Mouse (Mus musculus): ENCODE measurements around the gene Pnmal2. TPM values are rescaled to one million over a fixed set of nuclear protein-coding genes. Genes with fewer than 3 reads are reported as not detected.

Gene Pnmal2
- polyA plus RNA-seq (2012; ENCODE audit: insufficient read depth, insufficient read length, missing spikeins): not detected in 2 replicates

GRCm38 (mm10) chr7:16944061-16944807 is at the start of gene Pnmal2:
Pnmal2 (plus strand) TSS chr7:16944682.
- H3K27ac ChIP-seq (replicated peaks; ENCODE audit: low read depth, low read length): no peak within 1 kb of the TSS
- H3K4me3 ChIP-seq (ENCODE audit: insufficient read depth, low read depth, low read length): peak within 1 kb of the TSS; percentile 53
- H3K4me1 ChIP-seq (ENCODE audit: control insufficient read depth, insufficient read depth, insufficient read length, low read length): no peaks in the 10 kb centered on the region

GRCm38 (mm10) chr7:16895000-16895399 is 49.5 kb upstream of the Pnmal2 start:
- Histone ChIP-seq H3K4me3 (ENCODE audit: insufficient read depth, low read depth, low read length) (no peak overlapping the region), H3K27ac (replicated peaks; ENCODE audit: low read depth, low read length) (no peak overlapping the region), H3K4me1 (ENCODE audit: control insufficient read depth, insufficient read depth, insufficient read length, low read length) (no peaks in the 10 kb centered on the region)

DNA sequence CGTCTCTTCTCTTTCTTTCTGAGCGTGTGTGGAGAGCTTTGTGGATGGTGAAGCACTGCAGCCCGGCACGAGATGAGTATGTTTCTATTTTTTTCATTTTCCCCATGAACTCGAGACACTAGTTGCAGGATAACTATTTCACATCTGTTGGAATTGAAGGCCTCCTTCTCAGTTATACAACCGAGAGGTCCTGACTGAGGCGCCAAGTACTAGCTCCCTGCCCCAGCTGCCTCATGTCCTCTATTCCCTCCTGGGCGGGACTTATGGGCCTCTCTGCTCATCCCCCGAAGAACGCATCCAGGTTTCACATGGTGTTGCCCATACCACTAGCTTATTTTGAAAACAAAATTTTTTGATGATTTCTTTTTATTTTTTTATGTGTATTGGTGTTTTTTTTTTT is 49.0 kb upstream of the Pnmal2 start:
- Histone ChIP-seq H3K4me3 (ENCODE audit: insufficient read depth, low read depth, low read length) (no peak overlapping the region), H3K4me1 (ENCODE audit: control insufficient read depth, insufficient read depth, insufficient read length, low read length) (no peaks in the 10 kb centered on the region), H3K27ac (replicated peaks; ENCODE audit: low read depth, low read length) (no peak overlapping the region)

DNA sequence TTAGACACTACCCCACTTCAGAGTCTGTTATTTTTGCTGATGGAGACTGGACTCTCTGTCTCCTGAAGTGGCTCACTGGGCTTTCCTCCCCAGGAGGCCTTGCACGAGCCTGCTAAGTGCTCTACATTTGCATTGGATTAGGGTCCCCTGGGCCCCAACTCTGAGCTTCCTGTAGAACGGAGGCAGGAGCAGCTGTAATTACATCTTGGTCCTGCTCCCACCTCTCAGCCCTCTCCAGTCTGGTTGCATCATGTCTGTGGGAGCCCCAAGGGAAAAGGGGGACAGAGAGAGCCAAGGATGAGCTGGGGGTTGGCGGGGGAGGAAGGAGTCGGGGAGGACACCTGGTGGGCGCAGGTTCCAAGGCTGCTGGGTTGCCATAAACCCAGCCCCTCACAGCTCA is 44.0 kb upstream of the Pnmal2 start:
- no peak overlapping the region for H3K4me3 ChIP-seq (ENCODE audit: insufficient read depth, low read depth, low read length)
- H3K4me1 ChIP-seq (ENCODE audit: control insufficient read depth, insufficient read depth, insufficient read length, low read length): peaks cover 1% of the 10 kb centered on the region; the same call in 1 of the 2 replicates
- no peak overlapping the region for H3K27ac ChIP-seq (replicated peaks; ENCODE audit: low read depth, low read length)

DNA sequence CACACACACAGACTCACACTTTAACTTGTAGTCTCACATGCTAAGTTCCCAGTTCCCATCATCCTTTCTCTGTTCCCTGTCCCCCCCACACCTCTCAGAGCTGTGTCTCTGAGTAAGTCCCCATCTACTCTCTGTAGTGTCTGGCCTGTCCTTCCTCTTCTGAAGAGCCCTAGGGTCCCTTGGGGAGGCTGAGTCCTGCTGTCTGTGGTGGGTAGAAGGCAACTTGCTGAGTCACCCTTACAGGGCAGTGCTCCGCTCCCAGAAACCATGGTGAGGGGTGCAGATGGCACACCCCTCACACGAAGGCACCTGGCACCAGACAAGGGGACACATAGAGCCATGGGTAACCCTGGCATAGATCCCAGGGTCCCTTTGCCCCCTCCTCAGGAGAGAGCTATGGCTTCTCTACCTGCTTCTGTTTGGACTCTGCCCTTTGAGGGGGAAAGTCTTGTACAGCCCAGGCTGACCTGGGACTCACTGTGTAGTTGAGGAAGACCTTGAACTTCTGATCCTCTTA is 41.0 kb upstream of the Pnmal2 start:
- no peak overlapping the region for H3K4me3 ChIP-seq (ENCODE audit: insufficient read depth, low read depth, low read length)
- peaks cover 3% of the 10 kb centered on the region; the same call in 1 of the 2 replicates for H3K4me1 ChIP-seq (ENCODE audit: control insufficient read depth, insufficient read depth, insufficient read length, low read length)
- no peak overlapping the region for H3K27ac ChIP-seq (replicated peaks; ENCODE audit: low read depth, low read length)

GRCm38 (mm10) chr7:16904120-16904675 is 40.3 kb upstream of the Pnmal2 start:
- H3K4me1 ChIP-seq (ENCODE audit: control insufficient read depth, insufficient read depth, insufficient read length, low read length): peaks cover 3% of the 10 kb centered on the region; the same call in 1 of the 2 replicates
- no peak overlapping the region for H3K4me3 ChIP-seq (ENCODE audit: insufficient read depth, low read depth, low read length)
- no peak overlapping the region for H3K27ac ChIP-seq (replicated peaks; ENCODE audit: low read depth, low read length)

- Histone ChIP-seq H3K4me3 (ENCODE audit: insufficient read depth, low read depth, low read length) (no peak overlapping the region), H3K27ac (replicated peaks; ENCODE audit: low read depth, low read length) (peak overlapping the region; percentile 70), H3K4me1 (ENCODE audit: control insufficient read depth, insufficient read depth, insufficient read length, low read length) (peaks cover 3% of the 10 kb centered on the region; the same call in 1 of the 2 replicates)
These were observed 38.9 kb upstream of the Pnmal2 start for GRCm38 (mm10) chr7:16905491-16906021.

GRCm38 (mm10) chr7:16906281-16906680 is 38.2 kb upstream of the Pnmal2 start, which contains the start of gene Ptgir:
Ptgir (plus strand) TSS chr7:16906490.
- Histone ChIP-seq H3K27ac (replicated peaks; ENCODE audit: low read depth, low read length) (peak within 1 kb of the TSS; percentile 70), H3K4me1 (ENCODE audit: control insufficient read depth, insufficient read depth, insufficient read length, low read length) (peaks cover 3% of the 10 kb centered on the region; the same call in 1 of the 2 replicates), H3K4me3 (ENCODE audit: insufficient read depth, low read depth, low read length) (peak within 1 kb of the TSS; percentile 45)

GRCm38 (mm10) chr7:16906889-16907559 is 37.5 kb upstream of the Pnmal2 start:
- Histone ChIP-seq H3K4me3 (ENCODE audit: insufficient read depth, low read depth, low read length) (peak overlapping the region; percentile 45), H3K27ac (replicated peaks; ENCODE audit: low read depth, low read length) (peak overlapping the region; percentile 35; the same call in 1 of the 2 replicates), H3K4me1 (ENCODE audit: control insufficient read depth, insufficient read depth, insufficient read length, low read length) (peaks cover 3% of the 10 kb centered on the region; the same call in 1 of the 2 replicates)

GRCm38 (mm10) chr7:16907842-16908241 is 36.6 kb upstream of the Pnmal2 start:
- 0 out of 2 replicates have a peak overlapping the region, but pooled peaks have one; percentile 1 for H3K27ac ChIP-seq (replicated peaks; ENCODE audit: low read depth, low read length)
- H3K4me3 ChIP-seq (ENCODE audit: insufficient read depth, low read depth, low read length): peak overlapping the region; percentile 45
- H3K4me1 ChIP-seq (ENCODE audit: control insufficient read depth, insufficient read depth, insufficient read length, low read length): peaks cover 3% of the 10 kb centered on the region; the same call in 1 of the 2 replicates

GRCm38 (mm10) chr7:16908367-16908766 is 36.1 kb upstream of the Pnmal2 start:
- Histone ChIP-seq H3K4me3 (ENCODE audit: insufficient read depth, low read depth, low read length) (peak overlapping the region; percentile 45; the same call in 1 of the 2 replicates), H3K27ac (replicated peaks; ENCODE audit: low read depth, low read length) (no peak overlapping the region), H3K4me1 (ENCODE audit: control insufficient read depth, insufficient read depth, insufficient read length, low read length) (peaks cover 3% of the 10 kb centered on the region; the same call in 1 of the 2 replicates)

- H3K4me3 ChIP-seq (ENCODE audit: insufficient read depth, low read depth, low read length): peak overlapping the region; percentile 23
These were observed 35.6 kb upstream of the Pnmal2 start for GRCm38 (mm10) chr7:16908859-16909258.

GRCm38 (mm10) chr7:16909909-16910308 is 34.6 kb upstream of the Pnmal2 start:
- no peak overlapping the region for H3K4me3 ChIP-seq (ENCODE audit: insufficient read depth, low read depth, low read length)
- no peak overlapping the region for H3K27ac ChIP-seq (replicated peaks; ENCODE audit: low read depth, low read length)
- peaks cover 3% of the 10 kb centered on the region; the same call in 1 of the 2 replicates for H3K4me1 ChIP-seq (ENCODE audit: control insufficient read depth, insufficient read depth, insufficient read length, low read length)

More at GRCm38 (mm10) chr7:16908859-16909258, 35.6 kb upstream of the Pnmal2 start:
- Histone ChIP-seq H3K27ac (replicated peaks; ENCODE audit: low read depth, low read length) (no peak overlapping the region), H3K4me1 (ENCODE audit: control insufficient read depth, insufficient read depth, insufficient read length, low read length) (peaks cover 3% of the 10 kb centered on the region; the same call in 1 of the 2 replicates)

DNA sequence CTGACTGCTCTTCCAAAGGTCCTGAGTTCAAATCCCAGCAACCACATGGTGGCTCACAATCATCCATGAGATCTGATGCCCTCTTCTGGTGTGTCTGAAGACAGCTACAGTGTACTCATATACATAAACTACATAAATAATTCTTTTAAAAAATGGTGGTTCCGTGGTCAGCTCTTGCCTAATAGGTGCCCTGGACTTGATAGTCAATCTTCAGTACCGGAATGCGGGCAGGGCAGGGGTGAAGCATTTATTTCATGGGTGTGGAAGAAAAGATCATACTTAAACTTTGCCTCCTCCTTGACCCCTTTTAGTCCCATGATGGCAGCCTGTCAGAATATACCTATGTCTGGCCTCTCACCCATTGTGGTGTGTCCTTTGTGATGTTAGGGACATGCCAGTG is 32.6 kb upstream of the Pnmal2 start:
- no peaks in the 10 kb centered on the region for H3K4me1 ChIP-seq (ENCODE audit: control insufficient read depth, insufficient read depth, insufficient read length, low read length)
- H3K27ac ChIP-seq (replicated peaks; ENCODE audit: low read depth, low read length): no peak overlapping the region
- H3K4me3 ChIP-seq (ENCODE audit: insufficient read depth, low read depth, low read length): no peak overlapping the region

GRCm38 (mm10) chr7:16912360-16912759 is 32.1 kb upstream of the Pnmal2 start:
- Histone ChIP-seq H3K27ac (replicated peaks; ENCODE audit: low read depth, low read length) (no peak overlapping the region), H3K4me3 (ENCODE audit: insufficient read depth, low read depth, low read length) (no peak overlapping the region), H3K4me1 (ENCODE audit: control insufficient read depth, insufficient read depth, insufficient read length, low read length) (no peaks in the 10 kb centered on the region)

Data from brown adipose tissue, adult 24 weeks (tissue).